Mouse (Mus musculus): ENCODE measurements at regions not wholly inside any gene's neighbourhood (a gene's known extent, or its start where the extent isn't known, plus 50 kb on each side); places are given as distances from the start of the nearest gene placed in this dataset.

DNA sequence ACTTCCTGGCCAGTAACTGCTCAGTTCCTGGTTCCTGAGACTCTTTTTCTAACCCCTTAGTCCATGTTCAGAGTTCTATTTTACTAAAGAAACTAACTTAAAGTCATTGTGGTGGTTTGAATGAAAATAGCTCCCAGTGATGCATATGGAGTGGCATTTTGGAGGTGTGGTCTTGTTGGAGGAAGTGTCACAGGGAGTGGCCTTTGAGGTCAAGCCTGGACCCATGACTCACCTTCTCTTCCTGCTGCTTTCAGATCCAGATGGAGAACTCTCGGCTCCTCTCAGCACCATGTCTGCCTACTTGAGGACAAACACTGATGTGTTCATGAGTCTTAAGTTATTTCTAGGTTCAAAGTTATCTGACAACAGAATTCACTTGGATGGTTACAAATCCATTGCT is 111.8 kb upstream of the Mon1b start:
- no peak overlapping the region for H3K27ac ChIP-seq (ENCODE audit: insufficient read depth, low read depth)
- dilution Hi-C loops (cut with MboI; ENCODE audit: extremely low pct_ligation_motif_present, extremely low pct_unique_long_range_greater_than_20kb, low sequenced_read_pairs) (no loop called here), in situ Hi-C loops (cut with MboI; ENCODE audit: low pct_ligation_motif_present, low pct_unique_long_range_greater_than_20kb, low sequenced_read_pairs) (no loop called here)
- no peak overlapping the region for H3K9ac ChIP-seq (ENCODE audit: insufficient read depth, low read depth)
- H3K4me1 ChIP-seq (ENCODE audit: control insufficient read depth in 1 of 2, insufficient read depth in 2 of 2) = no peaks in the 10 kb centered on the region
- TF ChIP-seq ZKSCAN1 (IDR thresholded peaks at IDR 0.05; ENCODE audit: borderline replicate concordance, low read depth, low read length) (no peak), MAX (IDR thresholded peaks at IDR 0.05; ENCODE audit: low read length) (no peak), MAFK (IDR thresholded peaks at IDR 0.05; ENCODE audit: insufficient replicate concordance, low read length) (no peak), SIN3A (IDR thresholded peaks at IDR 0.05; ENCODE audit: low read length) (no peak), KAT2A (IDR thresholded peaks at IDR 0.05; ENCODE audit: insufficient replicate concordance, low read length) (no peak), PAX5 (IDR thresholded peaks at IDR 0.05; ENCODE audit: low read length) (no peak), E2F4 (IDR thresholded peaks at IDR 0.05; ENCODE audit: insufficient replicate concordance, low read depth, low read length) (no peak), USF2 (conservative IDR thresholded peaks at IDR 0.05; ENCODE audit: low read depth, low read length) (no peak), ZNF384 (IDR thresholded peaks at IDR 0.05; ENCODE audit: low read depth, low read length) (no peak)
- H3K9me3 ChIP-seq (replicated peaks; ENCODE audit: low read length) = peaks cover 59% of the 10 kb centered on the region
- H3K27me3 ChIP-seq (replicated peaks) = no peaks in the 10 kb centered on the region
- no peak overlapping the region for H3K4me2 ChIP-seq (ENCODE audit: insufficient read depth, low read depth, poor library complexity, severe bottlenecking)
- no peak for DNase-seq (ENCODE audit: extremely low read depth)
- no peaks in the 10 kb centered on the region for H3K36me3 ChIP-seq (replicated peaks in 1 of 2; ENCODE audit: control insufficient read depth in 1 of 2, insufficient read depth in 1 of 2, low read length in 1 of 2)
- no peak overlapping the region for H3K4me3 ChIP-seq (replicated peaks in 1 of 3; ENCODE audit: low read depth in 2 of 3, low read length in 2 of 3, poor library complexity in 1 of 3)
- H3K79me2 ChIP-seq (replicated peaks; ENCODE audit: control insufficient read depth, extremely low read depth, insufficient read depth, poor library complexity, severe bottlenecking) = no peaks in the 10 kb centered on the region

DNA sequence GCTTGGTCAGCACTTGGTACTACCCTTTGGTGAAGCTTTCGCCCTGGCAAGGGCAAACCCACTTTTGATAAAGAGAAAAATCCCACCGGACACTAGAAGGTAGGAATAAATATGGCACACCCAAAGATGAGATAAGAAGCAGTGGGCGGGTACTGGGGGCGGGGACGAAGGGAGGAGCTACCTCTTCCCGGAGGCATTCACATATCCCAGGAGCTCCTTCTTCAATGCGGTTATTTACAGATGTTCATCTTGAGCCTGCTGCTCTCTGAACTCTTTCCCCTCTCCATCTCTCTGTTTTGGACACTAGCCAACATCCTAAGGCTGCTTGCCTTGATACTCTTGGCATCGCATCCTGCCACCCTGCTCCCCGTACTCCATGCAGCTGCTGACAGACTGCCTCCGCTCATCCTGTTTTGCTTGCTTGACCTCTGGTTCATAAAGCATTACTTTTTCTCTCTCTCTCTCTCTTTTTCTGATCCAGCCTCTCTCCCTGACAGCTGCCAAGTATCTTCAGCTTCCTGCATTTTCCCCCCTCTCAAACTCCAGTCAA is 104.2 kb upstream of the Mon1b start:
- dilution Hi-C loops (cut with MboI; ENCODE audit: extremely low pct_ligation_motif_present, extremely low pct_unique_long_range_greater_than_20kb, low sequenced_read_pairs) = no loop called here
- H3K4me2 ChIP-seq (ENCODE audit: insufficient read depth, low read depth, poor library complexity, severe bottlenecking) = no peak overlapping the region
- peaks cover 59% of the 10 kb centered on the region for H3K9me3 ChIP-seq (replicated peaks; ENCODE audit: low read length)

More for the DNA sequence above, 104.2 kb upstream of the Mon1b start:
- Histone ChIP-seq H3K79me2 (replicated peaks; ENCODE audit: control insufficient read depth, extremely low read depth, insufficient read depth, poor library complexity, severe bottlenecking) (no peaks in the 10 kb centered on the region), H3K4me3 (replicated peaks in 1 of 3; ENCODE audit: low read depth in 2 of 3, low read length in 2 of 3, poor library complexity in 1 of 3) (no peak overlapping the region), H3K27me3 (replicated peaks) (no peaks in the 10 kb centered on the region), H3K9ac (ENCODE audit: insufficient read depth, low read depth) (no peak overlapping the region), H3K27ac (ENCODE audit: insufficient read depth, low read depth) (no peak overlapping the region), H3K36me3 (replicated peaks in 1 of 2; ENCODE audit: control insufficient read depth in 1 of 2, insufficient read depth in 1 of 2, low read length in 1 of 2) (no peaks in the 10 kb centered on the region), H3K4me1 (ENCODE audit: control insufficient read depth in 1 of 2, insufficient read depth in 2 of 2) (no peaks in the 10 kb centered on the region)
- TF ChIP-seq MAX (IDR thresholded peaks at IDR 0.05; ENCODE audit: low read length) (no peak), ETS1 (conservative IDR thresholded peaks at IDR 0.05; ENCODE audit: low read depth, low read length) (no peak), NELFE (IDR thresholded peaks at IDR 0.05; ENCODE audit: low read depth, low read length) (no peak), UBTF (IDR thresholded peaks at IDR 0.05; ENCODE audit: low read depth, low read length) (no peak), MXI1 (IDR thresholded peaks at IDR 0.05; ENCODE audit: low read depth, low read length) (no peak), NRF1 (IDR thresholded peaks at IDR 0.05; ENCODE audit: low read depth, low read length) (no peak), RAD21 (IDR thresholded peaks at IDR 0.05; ENCODE audit: low read depth, low read length) (no peak), JUND (conservative IDR thresholded peaks at IDR 0.05; ENCODE audit: low read depth, low read length) (no peak), KAT2A (IDR thresholded peaks at IDR 0.05; ENCODE audit: insufficient replicate concordance, low read length) (no peak), ZNF384 (IDR thresholded peaks at IDR 0.05; ENCODE audit: low read depth, low read length) (no peak), CTCF (conservative IDR thresholded peaks at IDR 0.05 in 1 of 2, IDR thresholded peaks at IDR 0.05 in 1 of 2; ENCODE audit: low read depth in 2 of 2, low read length in 2 of 2) (no peak), POLR2AphosphoS2 (IDR thresholded peaks at IDR 0.05; ENCODE audit: low read depth, low read length) (no peak), ELF1 (IDR thresholded peaks at IDR 0.05; ENCODE audit: low read depth, low read length) (no peak), USF2 (conservative IDR thresholded peaks at IDR 0.05; ENCODE audit: low read depth, low read length) (no peak), E2F4 (IDR thresholded peaks at IDR 0.05; ENCODE audit: insufficient replicate concordance, low read depth, low read length) (no peak), CHD2 (IDR thresholded peaks at IDR 0.05; ENCODE audit: low read length) (no peak), MEF2A (IDR thresholded peaks at IDR 0.05; ENCODE audit: borderline replicate concordance, low read depth, low read length) (no peak), MYC (IDR thresholded peaks at IDR 0.05; ENCODE audit: low read depth, low read length) (no peak), BHLHE40 (IDR thresholded peaks at IDR 0.05; ENCODE audit: low read depth, low read length) (no peak), CHD1 (IDR thresholded peaks at IDR 0.05; ENCODE audit: low read depth, low read length) (no peak)
- no peak for DNase-seq (ENCODE audit: extremely low read depth)
- in situ Hi-C loops (cut with MboI; ENCODE audit: low pct_ligation_motif_present, low pct_unique_long_range_greater_than_20kb, low sequenced_read_pairs) = no loop called here

Measured in CH12.LX (cell line).